Mouse (Mus musculus): Measurements from ENCODE around the gene Podn.
A peak's percentile ranks its signal among the peaks of the same experiment; 100 is the strongest.

The Podn gene

DNA sequence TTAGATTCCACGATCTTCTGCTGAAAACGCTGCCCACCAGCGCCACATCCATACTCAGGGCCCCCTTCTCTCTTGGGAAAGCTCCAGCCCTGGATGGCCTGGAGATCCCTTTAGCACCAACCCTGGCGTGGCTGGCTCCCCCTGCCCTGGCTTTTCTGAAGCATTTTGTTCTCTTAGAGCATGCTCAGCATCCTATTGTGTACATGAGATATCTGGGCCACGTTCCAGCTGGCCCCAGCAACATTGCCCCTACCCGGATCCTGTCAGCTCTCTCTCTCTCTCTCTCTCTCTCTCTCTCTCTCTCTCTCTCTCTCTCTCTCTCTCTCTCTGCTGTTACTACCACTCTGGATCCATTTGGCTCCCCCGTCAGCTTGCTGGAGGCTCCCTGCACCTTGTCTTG is 90.9 kb downstream of the Podn start:
- DNase-seq (ENCODE audit: low spot score) = no peak

DNA sequence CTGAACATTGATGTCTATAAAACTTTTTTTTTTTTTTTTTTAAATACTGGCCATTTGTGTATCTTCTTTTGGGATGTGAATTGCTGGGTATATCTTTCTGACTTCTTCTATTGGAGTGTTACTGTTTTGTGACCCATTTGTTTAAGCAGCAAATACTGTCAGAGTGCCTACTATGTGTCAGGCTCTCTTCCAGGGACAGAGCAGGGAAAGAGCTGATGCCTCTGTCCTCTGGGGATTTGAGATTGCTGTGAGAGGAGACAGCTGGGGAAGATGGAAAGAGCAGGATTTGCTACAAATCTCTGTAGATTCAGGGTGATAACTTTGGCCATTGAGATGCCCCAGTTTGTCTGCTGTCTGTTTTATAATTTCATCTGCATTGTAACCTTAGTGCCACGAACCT is 96.9 kb downstream of the Podn start:
- peak; percentile 60 for DNase-seq (ENCODE audit: low spot score)

DNA sequence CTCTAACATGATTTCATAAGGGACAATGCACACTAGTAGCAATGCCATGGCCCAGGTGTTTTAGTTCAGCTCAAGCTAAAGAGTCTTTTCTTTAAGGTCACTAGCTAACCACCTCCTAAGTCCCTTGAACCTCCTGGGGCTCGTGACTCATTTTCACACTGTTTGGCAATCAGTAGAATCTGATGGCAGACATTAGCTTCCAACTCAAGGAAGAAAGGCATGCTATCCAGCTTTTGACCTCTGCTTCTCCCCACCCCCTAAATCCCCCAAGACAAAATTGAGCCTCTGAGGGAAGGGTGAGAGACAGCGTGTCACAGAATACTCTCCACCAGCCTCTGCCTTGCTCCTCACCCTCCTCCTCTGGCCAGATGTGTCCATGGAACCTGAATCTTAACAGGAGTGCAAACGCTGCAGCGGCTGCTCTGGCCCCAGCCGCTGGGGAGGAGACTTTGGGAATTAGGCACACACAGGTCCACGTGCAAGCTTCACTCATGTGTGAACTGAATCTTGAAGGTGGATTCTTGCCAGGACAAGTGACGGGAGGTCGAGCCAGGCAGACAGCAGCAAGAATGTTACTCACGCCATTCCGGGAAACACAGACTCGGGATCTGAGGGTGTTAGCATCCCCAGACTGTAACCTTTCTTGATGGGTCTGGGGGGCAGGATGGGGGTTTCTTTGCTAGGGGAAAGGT is 97.5 kb downstream of the Podn start:
- DNase-seq (ENCODE audit: low spot score) = peak; percentile 58

DNA sequence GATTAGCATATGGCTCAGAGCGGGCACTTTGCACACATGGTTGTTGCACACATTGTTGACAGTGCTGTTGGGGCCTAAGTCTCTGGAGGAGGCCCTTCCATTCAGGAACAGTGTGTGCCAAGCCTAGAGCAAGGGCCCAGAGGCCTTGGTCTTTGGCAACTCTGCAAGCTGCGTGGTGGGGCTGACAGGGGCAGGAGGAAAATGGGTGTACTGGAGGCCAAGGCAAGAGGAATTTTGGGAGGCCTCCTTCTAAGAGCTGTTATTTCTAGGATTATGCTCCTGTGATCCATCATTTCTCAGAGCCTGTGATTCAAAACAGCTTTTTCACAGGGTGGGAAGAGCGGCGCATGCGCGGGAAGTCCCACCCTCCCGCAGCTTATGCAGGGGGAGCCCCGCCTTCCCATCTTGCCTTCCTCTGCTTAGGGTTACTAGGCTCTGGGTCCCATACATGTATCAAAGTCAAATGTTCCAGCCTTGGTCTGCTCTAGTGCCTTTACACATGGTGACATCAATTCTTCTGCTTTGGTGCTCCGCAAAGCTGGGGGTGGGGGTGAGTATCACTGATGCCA is 99.7 kb downstream of the Podn start:
- peak; percentile 43 for DNase-seq (ENCODE audit: low spot score)

DNA sequence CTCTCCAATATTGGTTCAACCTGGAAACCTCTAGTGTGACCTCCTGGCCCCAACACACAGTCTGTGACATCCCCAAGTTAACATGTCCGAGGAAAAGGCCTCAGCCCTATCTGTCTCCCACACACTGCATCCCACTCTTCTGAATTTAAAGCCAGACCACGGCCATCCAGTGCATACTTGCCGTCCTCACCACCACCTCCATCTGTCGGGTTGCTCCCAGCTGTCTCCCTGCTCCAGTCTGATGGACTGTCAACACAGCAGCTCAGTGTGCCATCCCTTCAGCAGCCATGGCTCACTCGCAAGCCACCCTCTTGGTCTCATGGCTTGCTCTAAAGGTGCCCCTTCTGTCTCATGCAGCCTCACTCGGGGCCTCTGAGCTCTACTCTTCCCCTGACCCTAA is 100.5 kb downstream of the Podn start:
- DNase-seq (ENCODE audit: low spot score) = no peak

DNA sequence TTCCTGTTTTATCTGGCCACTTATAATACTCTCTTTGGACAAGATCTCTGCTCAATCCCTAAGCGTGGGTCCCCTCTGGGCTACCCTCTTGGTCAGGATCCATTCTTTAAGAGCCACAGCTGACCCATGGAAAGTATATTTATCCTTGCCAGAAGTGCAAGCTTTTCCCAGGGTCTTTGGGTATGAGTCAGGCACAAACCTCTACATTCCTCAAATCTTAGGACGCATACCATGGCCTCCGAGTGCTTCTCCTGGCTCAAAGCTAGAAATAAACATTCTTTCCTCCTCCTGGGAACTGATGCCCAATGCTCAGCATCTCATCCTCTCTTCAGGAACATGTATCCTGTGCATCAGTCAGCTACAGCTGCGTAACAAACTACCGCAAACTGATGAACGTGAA is 101.2 kb downstream of the Podn start:
- no peak for DNase-seq (ENCODE audit: low spot score)

DNA sequence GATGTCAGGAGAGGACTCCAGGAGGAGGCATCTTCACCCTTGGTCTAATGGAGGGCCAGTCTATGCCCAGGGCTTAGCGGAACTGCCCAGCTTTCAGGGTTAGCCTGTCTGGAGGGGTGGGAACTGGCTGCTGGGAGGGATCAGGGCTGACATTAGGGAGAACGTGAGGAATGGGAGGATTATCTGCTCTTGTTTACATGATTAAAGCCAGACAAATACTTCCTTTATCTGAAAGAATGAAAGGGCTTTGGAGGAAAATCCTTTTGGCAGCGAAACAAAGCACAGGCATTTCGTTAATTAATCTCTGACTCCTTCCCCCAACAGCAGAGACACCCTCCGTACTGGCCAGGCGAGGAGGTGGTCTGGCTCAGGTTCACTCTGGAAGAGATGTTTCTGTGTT is 104.4 kb downstream of the Podn start:
- no peak for DNase-seq (ENCODE audit: low spot score)

DNA sequence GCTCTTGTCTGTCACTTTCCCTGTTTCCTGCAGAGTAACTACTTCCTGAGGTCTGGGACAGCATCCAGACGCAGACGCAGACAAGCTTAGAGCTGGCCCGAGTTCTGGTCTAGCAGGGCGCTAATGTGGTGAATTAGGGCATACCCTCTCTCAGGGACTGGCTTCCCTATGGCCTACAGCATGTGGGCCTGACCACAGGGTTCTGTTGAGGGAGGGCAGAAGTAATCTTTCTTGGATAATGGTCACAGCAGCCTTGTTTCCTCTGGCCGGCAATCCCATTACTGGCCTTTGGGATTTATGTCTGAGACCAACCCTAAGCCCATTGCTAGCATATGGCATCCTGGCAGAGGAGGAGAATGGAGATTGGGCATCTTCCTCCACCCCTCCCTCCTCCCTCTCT is 105.4 kb downstream of the Podn start:
- no peak for DNase-seq (ENCODE audit: low spot score)

DNA sequence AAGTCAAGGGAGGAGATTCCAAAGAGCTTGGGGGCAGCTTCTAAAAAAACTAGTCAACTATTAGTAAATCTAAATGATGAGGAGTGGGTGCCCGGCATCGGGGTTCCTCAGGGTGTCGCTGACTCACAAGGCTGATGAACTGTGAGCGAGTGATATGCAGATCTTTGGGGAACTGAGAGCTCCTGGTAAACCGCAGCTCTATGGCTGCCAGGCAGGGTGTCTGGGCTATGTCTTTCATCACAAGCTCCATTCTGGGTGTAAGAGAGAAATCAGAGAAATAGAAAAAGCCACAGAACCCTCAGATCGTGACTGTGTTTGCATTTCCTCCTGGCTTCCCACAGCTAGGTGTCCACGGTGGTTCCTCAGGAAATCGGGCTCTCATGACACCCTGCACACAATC is 107.3 kb downstream of the Podn start:
- no peak for DNase-seq (ENCODE audit: low spot score)

DNA sequence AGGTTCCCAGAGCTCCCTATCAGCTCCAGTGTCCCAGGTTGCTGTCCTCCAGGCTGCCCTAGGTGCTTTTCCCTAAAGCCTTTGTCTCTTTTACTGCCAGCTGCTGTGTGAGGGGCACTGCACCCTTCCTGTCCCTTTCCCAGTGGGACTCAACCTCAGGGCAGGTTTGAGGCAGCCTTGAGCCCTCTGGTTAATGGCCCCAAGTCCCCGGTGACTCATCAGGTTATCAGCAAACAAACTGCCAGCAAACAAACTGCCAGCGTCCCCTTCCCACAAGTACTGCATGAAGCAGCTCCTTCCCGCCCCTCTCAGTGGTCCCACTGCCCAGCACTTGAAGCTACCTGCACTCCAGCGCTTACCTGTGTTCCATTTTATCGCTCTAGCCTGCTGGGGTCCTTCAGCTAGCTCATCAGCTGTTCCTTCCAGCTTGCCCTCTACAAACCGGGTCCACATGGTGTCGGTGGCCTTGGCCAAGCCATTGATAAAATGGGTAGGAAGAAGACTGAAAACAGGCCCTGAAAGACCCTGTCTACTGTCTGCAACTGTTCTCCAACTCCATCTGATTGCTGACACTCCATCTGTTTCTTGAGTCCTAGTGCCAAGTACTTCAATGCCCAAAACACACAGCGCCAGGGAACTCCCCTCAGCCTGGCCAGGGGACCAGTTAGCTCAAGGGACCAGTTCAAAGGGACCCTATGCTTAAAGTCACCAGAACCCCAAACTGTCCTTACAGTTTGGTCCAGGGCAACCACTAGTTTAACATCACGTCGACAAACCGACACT is 109.7 kb downstream of the Podn start:
- no peak for DNase-seq (ENCODE audit: low spot score)

GRCm38 (mm10) chr4:107985812-107986211 is 110.4 kb downstream of the Podn start:
- no peak for DNase-seq (ENCODE audit: low spot score)

- peak; percentile 84 for DNase-seq (ENCODE audit: low spot score)
Measured at GRCm38 (mm10) chr4:107984282-107984981, 111.8 kb downstream of the Podn start.

- no peak for DNase-seq (ENCODE audit: low spot score)
Measured at GRCm38 (mm10) chr4:107983717-107984116, 112.5 kb downstream of the Podn start.

DNA sequence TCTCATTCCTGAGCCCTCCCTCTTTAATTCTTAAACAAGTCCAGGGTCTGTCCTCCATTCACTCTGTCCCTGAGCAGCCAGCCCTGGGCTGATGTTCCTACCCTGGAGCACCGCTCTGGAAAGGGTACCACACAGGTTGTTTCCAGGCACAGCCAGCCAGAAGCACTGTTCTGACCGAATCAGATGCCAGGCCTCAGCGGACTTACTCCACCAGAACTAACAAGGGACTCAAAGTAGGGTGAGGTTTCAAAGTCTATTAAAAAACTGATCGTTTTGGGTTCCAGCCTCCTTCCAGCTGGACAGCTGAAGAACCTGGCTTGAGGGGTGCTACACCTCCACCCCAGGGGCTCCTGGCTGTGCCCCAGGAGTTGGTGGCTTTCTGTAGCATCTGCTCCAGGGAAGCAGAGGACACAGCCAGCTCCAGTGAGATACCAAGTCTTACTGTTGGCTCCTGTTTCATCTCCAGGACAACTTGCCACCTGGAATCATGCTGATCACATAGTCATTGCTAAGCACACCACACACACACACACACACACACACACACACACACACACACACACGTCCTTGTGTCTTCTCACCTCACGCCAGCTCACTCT is 116.1 kb downstream of the Podn start:
- no peak for DNase-seq (ENCODE audit: low spot score)

GRCm38 (mm10) chr4:107979530-107979929 is 116.7 kb downstream of the Podn start:
- no peak for DNase-seq (ENCODE audit: low spot score)

DNA sequence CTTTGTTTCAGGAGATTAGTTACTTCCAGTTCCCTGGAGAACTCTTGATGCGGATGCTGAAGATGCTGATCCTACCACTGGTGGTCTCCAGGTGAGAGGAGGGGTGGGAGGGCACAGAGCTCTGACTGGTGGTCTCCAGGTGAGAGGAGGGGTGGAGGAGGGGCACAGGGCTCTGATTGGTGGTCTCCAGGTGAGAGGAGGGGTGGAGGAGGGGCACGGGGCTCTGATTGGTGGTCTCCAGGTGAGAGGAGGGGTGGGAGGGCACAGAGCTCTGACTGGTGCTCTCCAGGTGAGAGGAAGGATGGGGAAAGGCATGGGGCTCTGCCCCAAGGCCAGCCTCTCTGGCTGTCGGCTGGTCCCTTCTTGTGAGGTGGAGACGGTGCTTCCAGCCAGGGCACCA is 118.7 kb downstream of the Podn start:
- DNase-seq (ENCODE audit: low spot score) = no peak

DNA sequence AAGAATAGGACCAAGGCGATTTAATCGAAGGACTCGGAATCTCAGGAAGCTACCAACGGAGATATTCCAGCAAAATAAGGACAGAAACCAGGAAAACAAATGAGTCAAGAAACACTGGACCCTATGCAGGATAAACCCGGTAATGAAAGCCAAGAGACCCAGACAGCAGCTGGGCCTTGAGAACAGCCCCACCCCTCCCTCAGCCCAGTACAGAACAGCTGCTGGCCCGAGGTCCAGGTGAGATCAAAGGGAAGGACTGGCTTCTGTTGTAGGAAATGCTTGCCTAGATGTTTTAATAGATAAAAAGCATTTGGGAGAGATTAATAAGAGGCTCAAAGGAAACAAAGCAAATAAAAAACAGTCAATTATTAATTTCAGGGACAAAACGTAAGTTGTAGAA is 121.2 kb downstream of the Podn start:
- no peak for DNase-seq (ENCODE audit: low spot score)

DNA sequence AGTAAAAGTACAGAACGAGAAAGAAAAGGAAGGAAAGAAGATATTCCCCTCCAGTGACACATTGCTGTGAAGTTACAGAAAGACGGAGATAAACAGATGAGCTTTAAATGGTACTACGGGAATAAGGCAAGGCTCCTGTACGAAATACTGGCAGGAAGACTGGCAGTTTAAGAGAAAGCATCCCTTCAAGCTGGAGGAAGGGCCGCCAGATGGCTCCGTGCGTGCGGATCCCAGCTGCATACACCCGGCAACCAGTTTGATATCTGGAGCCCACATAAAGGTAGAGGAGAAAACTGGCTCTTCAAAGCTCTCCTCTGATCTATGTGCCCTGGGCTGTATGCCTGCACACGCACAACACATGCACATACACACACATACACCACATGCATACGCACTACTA is 121.7 kb downstream of the Podn start:
- no peak for DNase-seq (ENCODE audit: low spot score)

DNA sequence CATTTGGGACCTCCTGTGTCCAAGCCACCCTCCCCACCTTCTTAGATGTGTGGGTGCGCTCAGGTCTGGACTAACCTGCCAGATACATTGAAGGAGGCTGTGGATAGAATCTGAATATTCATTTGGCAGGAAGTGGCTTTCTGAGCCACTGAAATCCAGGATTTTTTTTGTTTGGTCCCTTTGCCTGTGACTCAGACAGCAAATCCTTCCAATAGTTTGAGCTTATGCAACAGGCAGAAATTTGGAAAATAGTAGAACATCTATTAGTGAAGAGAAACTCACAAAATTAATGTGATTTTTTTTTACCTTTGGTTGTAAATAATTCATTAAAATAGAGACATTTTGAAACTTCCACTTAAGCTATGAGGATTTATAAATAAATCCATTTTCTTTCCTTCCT is 125.1 kb downstream of the Podn start:
- no peak for DNase-seq (ENCODE audit: low spot score)

- peak; percentile 33 for DNase-seq (ENCODE audit: low spot score)
Measured at GRCm38 (mm10) chr4:107969781-107970180, 126.5 kb downstream of the Podn start.

DNA sequence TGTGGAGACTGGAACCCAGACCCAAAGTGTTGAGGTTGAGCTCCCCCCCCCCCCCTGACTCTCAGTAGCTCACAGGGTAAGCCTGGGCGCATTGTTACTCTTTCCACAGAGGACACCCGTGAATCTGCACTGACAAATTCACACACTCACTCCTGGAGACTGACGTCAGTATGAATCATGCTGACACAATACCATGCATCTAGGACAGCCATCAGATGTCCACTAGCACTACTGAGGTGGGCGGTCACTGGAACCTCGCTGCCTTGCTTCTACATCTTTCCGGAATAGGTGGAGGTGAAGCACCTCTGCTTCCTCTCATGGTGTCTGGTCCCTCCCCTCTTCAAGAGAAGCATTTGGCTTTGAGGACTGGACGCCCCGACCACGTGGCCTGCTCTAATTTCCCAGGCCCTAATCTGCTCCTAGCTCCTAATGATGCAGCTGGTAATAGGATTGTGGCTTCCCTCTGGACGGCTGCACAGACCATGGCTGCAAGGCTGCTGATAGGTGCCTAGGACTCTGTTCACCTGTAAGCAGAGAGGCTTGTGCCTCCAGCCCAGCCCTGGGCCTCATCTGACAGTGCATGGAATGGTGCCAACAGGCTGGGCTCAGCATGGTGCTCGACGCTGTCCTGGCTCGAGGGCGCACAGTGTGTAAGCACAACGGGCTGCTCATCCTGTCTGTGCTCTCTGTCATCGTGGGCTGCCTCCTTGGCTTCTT is 128.1 kb downstream of the Podn start, which contains the start of gene Slc1a7:
Gene Slc1a7 (plus strand): TSS at position 367 of the 717 bp plus-strand sequence.
- no peak for DNase-seq (ENCODE audit: low spot score)
